Mouse (Mus musculus): ENCODE measurements around the gene Tfap2d.

Tfap2d gene

GRCm38 (mm10) chr1:19102631-19103030 is at the start of gene Tfap2d:
TSS of gene Tfap2d (plus strand) at chr1:19103022.
- DNase-seq: no peak

GRCm38 (mm10) chr1:19056300-19056699 is 46.5 kb upstream of the Tfap2d start:
- no peak for DNase-seq

DNA sequence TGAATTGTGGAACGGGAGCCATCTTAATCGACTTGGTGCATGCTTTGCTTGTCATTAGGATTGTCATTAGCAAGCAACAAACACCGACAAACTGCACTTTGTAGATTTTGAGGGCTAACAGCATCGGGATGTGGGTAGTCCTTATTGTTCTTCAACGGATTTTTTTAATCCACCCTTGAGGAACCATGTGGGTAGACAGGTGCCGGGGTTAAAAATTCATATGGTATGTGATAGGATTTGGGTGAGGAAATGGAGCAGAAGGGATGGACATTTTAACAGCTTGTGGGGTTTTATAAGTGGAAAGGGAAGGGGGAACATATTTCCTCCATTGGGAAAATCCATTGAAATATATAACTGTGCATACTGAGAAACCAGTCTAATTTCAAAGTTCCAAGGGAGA is 46.0 kb upstream of the Tfap2d start:
- DNase-seq: no peak

DNA sequence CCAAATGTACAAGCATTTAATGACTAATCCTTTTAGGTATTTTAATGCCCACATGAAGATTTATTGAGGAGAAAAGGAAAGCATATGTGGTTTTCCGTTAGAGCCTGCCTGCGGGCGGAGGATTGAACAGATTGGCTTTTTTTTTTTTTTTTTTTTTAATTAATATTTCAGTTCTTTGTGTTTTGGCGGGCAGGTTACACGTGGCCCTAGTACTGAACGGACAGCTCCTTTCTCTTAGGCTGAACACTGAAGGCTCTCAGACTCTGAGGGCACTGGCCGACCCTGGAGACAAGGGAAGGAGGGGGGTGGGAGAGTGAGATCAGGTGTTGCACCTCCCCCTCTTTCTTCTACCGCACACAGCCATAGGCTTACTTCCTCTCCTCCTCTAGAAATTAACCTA is 14.7 kb upstream of the Tfap2d start:
- no peak for DNase-seq

DNA sequence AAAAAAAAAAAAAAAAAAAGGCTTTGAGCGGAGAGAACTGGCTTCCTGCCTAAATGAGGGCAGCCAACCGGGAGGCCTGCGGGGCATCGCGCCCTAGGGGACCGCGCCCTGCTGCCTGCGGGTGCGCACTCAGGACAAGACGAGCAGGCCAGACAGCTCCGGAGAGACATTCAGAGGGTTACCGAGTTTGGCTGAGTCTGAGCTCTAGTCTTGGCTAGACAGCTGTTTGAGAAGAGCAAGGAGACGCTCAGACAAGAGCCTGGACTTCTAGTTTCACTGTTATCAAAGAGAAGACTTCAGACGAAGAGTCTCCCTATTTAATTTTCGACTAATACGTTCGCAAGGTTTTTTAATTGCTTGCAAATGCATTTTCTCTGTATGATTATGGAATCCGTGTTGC is 5.9 kb upstream of the Tfap2d start:
- no peak for DNase-seq

GRCm38 (mm10) chr1:19103316-19103715 is 494 bp downstream of the Tfap2d start:
- no peak for DNase-seq

- no peak for DNase-seq
These were observed 937 bp downstream of the Tfap2d start for GRCm38 (mm10) chr1:19103776-19104142.

GRCm38 (mm10) chr1:19104143-19104857 is 1.5 kb downstream of the Tfap2d start:
- no peak for DNase-seq

DNA sequence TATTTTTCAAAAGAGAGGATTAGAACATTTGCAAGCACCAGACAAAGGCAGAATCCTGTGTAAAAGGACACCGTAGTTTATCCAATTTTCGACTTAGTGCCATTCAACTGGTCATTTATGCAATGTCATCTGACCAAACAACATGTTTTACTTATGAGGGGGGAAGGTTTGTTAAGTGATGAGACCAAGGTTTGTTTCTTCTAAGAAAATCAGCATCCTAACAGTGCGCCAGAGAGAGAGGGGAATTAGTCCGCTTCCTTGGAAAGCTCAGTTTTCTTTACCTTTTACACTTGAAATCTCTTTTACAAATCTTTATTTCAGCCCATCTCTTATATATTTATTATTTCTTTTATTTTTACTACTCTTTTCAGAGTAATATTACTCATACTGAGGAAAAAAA is 3.6 kb downstream of the Tfap2d start:
- no peak for DNase-seq

GRCm38 (mm10) chr1:19106841-19107800 is 4.3 kb downstream of the Tfap2d start:
- DNase-seq: no peak

DNA sequence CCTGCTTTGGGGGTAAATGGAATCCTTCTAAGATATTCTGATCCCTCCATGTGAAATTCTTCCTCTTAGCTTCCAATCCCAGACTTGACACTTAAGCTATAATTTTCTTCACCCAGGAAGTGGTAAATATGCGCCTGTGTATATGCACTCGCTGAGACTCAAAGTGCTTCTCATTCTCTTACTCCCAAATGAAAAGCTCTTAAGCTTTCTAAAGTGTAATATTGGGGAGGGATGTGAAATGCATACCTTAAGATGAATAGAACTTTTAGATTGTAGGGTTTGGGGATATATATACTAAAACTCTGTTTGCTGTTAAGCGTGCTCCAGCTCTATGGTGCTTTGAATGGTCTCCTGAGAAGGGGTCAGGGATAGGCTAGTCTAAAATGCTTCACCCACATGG is 5.0 kb downstream of the Tfap2d start:
- no peak for DNase-seq

DNA sequence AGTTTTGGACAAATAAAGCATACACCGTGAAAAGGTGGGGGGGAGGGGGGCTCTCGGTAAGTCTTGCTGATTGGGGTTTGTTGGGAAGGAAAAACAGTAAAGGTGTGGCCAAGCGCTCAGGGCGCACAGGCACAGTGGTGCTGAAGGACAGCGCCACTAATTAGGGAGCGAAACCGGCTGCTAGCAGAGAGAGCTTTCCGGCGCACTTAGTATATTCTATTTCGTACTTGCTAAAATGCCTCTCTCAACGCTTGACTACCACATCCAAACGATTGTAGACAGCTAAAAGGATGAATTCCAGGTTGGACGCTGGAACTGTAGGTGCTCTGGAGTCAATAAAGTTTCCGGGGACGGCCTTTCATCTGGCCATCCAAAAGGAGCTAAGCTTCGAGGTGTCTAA is 6.9 kb downstream of the Tfap2d start:
- DNase-seq: no peak

DNA sequence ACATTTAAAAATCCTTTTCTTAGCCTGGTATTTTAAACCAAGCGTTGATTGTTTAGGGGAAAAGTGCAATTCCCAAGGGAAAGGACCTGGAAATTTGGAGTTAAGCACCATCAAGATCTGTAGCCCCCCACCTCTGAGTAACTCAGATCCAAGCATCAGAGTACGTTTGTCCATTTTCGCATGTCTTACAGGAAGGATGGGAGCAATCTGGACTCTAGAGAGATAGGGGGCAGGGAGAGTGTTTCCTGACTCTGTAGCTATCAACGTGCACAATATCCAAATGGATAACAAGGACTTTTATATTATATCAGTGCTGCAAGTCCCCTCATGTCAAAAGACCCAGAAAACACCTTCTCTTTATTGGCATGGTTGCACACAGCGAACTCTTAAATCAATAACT is 7.4 kb downstream of the Tfap2d start:
- no peak for DNase-seq

DNA sequence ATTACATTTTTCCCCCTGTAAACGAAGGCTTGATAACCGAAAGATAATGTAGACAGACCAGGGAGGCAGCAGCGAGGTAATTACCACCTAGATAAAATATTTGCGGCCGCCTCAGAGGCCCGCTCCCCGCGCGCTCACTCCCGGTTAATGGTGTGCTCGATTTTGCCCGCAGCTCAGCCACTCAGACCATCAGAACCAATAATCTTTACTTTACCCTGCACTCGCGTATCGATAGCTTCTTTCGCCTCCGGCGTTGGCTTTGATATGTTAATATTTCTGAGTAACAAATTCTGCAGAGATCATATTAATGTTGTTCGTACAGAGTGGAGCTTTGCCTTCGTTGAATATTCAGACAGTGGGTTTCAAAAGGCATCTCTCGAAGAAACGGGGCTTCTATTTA is 8.2 kb downstream of the Tfap2d start:
- DNase-seq: no peak

DNA sequence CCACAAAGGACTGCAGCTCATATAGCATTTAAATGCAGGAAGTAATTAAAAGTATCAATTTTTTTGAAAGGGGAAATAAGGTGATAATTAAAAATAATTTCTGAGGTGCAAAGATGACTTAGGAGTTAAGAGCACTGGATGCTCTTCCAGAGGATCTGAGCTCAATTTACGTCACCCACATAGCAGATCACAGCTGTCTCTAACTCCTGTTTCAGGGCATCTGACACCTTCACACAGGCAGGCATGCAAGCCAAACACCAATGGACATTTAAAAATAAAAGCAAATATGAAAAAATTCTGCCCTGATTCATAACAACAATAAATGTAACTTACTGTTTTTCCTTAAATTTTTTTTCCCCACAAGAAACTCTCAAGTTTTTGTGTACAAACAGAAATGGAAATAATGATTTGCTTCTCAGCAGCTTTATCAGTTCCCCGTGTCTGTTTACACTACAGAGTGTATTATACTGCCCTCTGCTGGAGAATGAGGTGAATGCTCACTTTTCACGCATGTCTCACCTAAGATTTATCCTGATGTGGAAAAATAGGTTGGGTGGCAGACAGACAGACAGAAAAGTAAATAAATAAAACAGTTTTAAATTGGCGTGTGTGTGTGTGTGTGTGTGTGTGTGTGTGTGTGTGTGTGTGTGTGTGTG is 76.0 kb downstream of the Tfap2d start:
- DNase-seq: no peak

GRCm38 (mm10) chr1:19205649-19206048 is 102.8 kb downstream of the Tfap2d start:
- DNase-seq: no peak

DNA sequence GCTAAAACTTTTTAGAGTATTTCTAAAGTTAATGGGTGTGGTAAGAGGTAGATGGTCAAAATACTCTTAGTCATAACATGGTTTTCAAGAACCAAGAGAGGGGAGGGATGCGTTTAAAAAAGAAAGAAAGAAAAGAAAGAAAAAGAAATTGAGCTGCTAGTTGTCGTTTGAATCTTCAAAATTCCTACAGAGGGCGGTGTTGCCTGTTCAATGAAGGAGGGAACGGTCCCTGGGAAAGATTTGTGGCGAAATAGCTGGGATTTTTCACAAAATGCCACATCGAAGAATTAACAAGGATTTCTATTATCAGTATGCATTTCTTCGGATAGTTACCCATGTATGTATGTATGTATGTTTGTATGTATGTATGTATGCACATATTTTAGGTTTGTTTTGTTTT is 103.4 kb downstream of the Tfap2d start:
- no peak for DNase-seq

GRCm38 (mm10) chr1:19207611-19208010 is 104.8 kb downstream of the Tfap2d start:
- DNase-seq: no peak

- DNase-seq: no peak
These were observed 106.0 kb downstream of the Tfap2d start, which contains the start of gene Tfap2b for GRCm38 (mm10) chr1:19208641-19209358. TSS of gene Tfap2b (plus strand) at chr1:19208914.

- DNase-seq: no peak
These were observed 106.5 kb downstream of the Tfap2d start for GRCm38 (mm10) chr1:19209359-19209745.

DNA sequence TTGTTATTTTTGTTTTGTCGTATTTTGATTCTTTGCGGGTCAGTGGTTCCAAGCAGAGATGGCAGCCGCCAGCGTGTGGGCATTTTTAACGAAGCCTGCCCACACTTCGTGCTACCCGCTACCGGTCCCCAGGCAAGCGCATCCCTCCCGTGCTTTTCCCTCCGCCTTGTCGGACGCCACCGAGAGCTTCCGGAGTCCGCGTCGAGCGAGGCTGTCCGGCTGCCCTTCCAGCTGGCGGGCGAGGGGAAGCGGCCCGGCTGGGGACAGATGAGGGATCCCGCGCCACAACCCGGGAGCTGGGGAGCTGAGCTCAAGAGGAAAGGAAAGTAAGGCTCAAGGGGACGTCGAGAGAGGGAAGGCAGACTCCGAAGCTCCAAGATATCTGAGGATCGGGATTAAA is 107.0 kb downstream of the Tfap2d start:
- DNase-seq: no peak

DNA sequence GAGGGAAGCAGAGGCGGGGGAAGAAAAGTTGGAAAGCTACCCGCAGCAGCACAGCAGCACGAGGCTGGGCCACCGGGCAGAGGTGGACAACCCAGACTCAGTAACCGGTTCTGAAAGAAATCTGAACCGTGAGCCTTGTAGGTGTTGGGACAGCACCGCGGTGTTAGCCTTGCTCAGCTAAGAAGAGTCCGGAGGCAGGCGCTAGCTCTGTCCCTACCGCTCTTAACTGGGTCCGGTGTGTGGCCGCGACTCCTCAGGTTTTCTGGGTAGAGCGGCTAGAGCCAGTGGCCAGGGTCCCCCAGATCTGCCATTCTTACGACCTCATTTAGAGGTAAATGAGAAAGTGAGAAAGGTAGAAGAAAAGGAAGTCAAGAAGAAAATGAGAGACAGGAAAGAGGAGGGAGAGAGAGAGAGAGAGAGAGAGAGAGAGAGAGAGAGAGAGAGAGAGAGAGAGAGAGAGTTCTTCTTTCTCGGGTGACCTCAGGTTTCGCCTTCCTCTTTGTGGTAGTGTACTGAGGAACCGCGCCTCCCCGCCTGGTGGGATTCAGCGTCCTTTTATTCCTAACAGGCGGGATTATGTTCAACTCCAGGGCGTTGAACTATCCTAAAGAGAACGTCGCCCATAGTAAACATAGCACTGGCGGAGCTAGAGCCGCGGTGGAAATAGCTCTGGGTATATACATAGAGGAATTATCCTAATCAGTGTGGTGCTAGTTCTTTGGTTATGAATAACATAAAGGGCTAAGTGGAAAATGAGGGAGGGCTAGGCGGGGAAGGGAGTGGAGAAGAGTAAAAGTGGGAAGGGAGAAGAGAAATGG is 107.6 kb downstream of the Tfap2d start:
- DNase-seq: no peak
